Mouse (Mus musculus): Measurements from ENCODE around the gene Creb3l2.
A peak's percentile ranks its signal among the peaks of the same experiment; 100 is the strongest.

- TF ChIP-seq CTCF (IDR thresholded peaks at IDR 0.05; ENCODE audit: low read depth, low read length) (no peak), POLR2A (IDR thresholded peaks at IDR 0.05; ENCODE audit: insufficient read depth, low read length) (no peak), EP300 (IDR thresholded peaks at IDR 0.05; ENCODE audit: insufficient read depth, low read depth, low read length) (peak; percentile 80; the same call in 1 of the 2 replicates)
Measured at GRCm38 (mm10) chr6:37336831-37337260, 105.1 kb downstream of the Creb3l2 start.
